Mouse (Mus musculus): ENCODE data around the gene Obox1. TPM values are rescaled to one million over a fixed set of nuclear protein-coding genes. Genes with fewer than 3 reads are reported as not detected.
"Not testable (repeated sequence)": the region's sequence is repeated elsewhere in the genome, so short reads cannot be mapped to it uniquely, and the experiment has no call there.

The Obox1 gene
- not detected in 2 replicates for polyA plus RNA-seq (2015; fragmentation: Nextera tagmentation; extraction: Ambion mirVana)

DNA sequence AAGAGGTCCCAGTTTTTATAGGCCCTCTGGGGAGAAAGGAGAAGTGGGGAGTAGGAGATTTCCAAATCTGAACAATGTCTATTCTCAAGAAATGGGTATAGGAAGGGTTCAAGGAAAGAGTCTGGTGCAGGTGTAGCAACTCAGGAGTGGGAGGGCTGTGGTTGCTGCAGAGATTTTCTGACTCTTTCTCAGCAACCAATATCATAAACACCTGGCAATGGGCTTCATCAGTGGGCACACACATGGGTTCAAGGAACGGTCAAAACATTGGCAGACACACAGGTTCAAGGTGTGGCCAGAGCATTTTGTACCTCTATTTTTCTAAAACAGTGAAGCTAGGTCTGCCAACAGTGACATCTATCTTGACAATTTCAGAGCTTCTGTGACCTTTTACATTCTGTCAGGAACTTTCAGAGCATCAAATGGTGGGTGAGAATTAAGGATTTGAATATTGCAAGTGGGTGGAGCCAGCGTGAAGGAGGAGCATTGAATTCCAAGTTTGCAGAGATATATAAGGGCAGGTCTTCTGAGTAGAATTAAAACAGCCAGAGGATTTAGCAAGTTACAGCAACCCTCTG lies at the start of gene Obox1, which contains the start of gene Obox2:
Obox1 (plus strand) TSS at position 528 of the 578 bp plus-strand sequence.
Obox2 (plus strand) TSS at position 301 of the 578 bp plus-strand sequence.
- WGBS = no CpG with 5 or more reads among the region's 2 CpGs
- H3K9ac ChIP-seq (ENCODE audit: low read depth, low read length); H3K9me3 ChIP-seq (ENCODE audit: control insufficient read depth); H3K27me3 ChIP-seq (replicated peaks; ENCODE audit: control insufficient read depth, insufficient read depth, low read length); H3K4me3 ChIP-seq (ENCODE audit: low read depth, low read length); H3K4me2 ChIP-seq (replicated peaks; ENCODE audit: low read depth); ATAC-seq; H3K4me1 ChIP-seq (replicated peaks; ENCODE audit: control insufficient read depth, insufficient read depth, low read length); H3K36me3 ChIP-seq (ENCODE audit: control insufficient read depth, insufficient read depth); H3K27ac ChIP-seq (ENCODE audit: low read depth, low read length): not testable (repeated sequence)

DNA sequence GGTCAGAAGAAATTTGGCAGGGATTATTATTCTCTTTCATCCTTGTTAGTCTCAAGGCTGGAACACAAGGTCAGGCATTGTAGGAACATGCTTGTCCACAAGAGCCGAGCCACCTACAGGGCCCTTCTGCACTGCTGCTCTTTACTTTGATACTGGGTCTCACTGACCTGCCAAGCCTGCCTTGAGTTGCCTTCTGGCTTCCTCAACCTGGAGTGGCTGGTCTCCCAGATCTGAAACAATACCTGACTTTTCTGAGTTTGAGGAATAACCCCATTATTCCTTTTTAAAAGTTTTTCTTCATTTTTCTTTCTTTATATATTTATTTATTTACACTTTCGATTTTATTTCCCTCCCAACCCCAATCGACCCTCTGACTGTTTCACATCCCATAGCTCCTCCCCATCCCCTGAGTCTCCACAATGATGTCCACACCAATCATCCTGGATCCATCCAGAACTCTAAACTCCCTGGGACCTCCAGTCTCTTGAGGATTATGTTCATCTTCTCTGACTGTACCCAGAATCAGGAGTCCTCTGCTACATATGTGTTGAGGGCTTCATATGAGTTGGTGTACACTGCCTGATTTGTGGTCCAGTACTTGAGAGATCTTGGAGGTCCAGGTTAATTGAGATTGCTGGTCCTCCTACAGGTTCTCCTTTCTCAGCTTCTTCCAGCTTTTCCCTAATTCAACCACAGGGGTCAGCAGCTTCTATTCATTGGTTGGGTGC lies 10.6 kb downstream of the Obox1 start:
- ATAC-seq; H3K27ac ChIP-seq (ENCODE audit: low read depth, low read length); H3K4me1 ChIP-seq (replicated peaks; ENCODE audit: control insufficient read depth, insufficient read depth, low read length); H3K9me3 ChIP-seq (ENCODE audit: control insufficient read depth); H3K27me3 ChIP-seq (replicated peaks; ENCODE audit: control insufficient read depth, insufficient read depth, low read length); H3K36me3 ChIP-seq (ENCODE audit: control insufficient read depth, insufficient read depth); H3K4me2 ChIP-seq (replicated peaks; ENCODE audit: low read depth); H3K9ac ChIP-seq (ENCODE audit: low read depth, low read length); H3K4me3 ChIP-seq (ENCODE audit: low read depth, low read length): not testable (repeated sequence)
- WGBS = 74% methylated on average over 3 of the region's 3 CpGs

DNA sequence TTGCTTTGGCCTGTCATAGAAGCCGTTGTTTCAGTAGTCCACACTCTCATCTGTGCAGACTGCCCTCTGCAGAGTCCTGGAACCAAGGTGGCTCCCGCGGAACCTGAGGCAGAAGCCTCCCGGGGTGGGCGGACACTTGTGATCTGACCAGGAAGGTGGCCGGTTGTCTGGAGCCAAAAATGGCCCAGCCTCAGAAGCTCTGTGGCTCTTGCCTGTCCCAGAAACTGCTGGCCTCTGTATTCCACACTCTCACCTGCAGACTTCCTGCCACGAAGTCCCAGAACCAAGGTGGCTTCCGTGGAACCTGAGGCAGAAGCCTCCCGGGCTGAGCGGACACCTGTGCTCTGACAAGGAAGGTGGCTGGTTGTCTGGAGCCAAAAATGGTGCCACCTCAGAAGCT lies 18.1 kb downstream of the Obox1 start:
- H3K9me3 ChIP-seq (ENCODE audit: control insufficient read depth) = peaks cover 11% of the 10 kb centered on the region; the same call in 1 of the 2 replicates
- H3K4me2 ChIP-seq (replicated peaks; ENCODE audit: low read depth); H3K9ac ChIP-seq (ENCODE audit: low read depth, low read length); ATAC-seq; H3K27ac ChIP-seq (ENCODE audit: low read depth, low read length); H3K36me3 ChIP-seq (ENCODE audit: control insufficient read depth, insufficient read depth); H3K4me3 ChIP-seq (ENCODE audit: low read depth, low read length); H3K4me1 ChIP-seq (replicated peaks; ENCODE audit: control insufficient read depth, insufficient read depth, low read length); H3K27me3 ChIP-seq (replicated peaks; ENCODE audit: control insufficient read depth, insufficient read depth, low read length): not testable (repeated sequence)
- WGBS = 82% methylated on average over 10 of the region's 10 CpGs

DNA sequence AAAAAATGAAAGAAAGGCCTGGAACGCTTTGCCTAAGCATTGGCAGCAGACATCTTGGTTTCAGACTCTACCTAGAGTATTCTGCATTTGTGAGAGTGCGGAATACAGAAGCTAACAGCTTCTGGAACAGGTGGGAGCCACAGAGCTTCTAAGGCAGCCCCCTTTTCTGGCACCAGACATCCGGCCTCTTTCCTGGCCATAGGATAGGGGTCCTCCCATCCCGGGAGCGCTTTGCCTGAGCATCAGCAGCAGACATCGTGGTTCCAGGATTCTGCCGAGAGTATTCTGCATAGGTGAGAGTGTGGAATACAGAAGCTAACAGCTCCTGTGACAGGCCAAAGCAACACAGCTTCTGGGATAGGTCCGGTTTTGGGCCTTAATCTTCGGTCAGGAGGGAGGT lies 29.3 kb downstream of the Obox1 start:
- H3K27ac ChIP-seq (ENCODE audit: low read depth, low read length); H3K27me3 ChIP-seq (replicated peaks; ENCODE audit: control insufficient read depth, insufficient read depth, low read length); ATAC-seq; H3K4me3 ChIP-seq (ENCODE audit: low read depth, low read length); H3K4me1 ChIP-seq (replicated peaks; ENCODE audit: control insufficient read depth, insufficient read depth, low read length); H3K4me2 ChIP-seq (replicated peaks; ENCODE audit: low read depth); H3K36me3 ChIP-seq (ENCODE audit: control insufficient read depth, insufficient read depth); H3K9ac ChIP-seq (ENCODE audit: low read depth, low read length); H3K9me3 ChIP-seq (ENCODE audit: control insufficient read depth): not testable (repeated sequence)
- WGBS = 82% methylated on average over 8 of the region's 9 CpGs

DNA sequence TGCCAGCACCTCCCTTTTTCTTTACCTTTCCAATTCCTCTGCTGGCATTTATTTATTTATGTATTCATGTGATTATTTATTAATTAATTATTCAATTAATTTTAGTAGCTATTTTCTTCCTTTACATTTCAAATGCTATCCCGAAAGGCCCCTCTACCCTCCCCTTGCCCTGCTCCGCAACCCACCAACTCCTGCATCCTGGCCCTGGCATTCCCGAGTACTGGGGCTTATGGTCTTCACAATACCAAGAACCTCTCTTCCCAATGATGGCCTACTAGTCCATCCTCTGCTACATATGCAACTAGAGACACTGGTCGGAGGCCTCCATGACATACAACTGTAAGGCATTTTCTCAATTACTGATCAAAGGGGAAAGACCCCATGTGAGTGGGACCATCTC lies 36.8 kb downstream of the Obox1 start:
- not testable (repeated sequence) for ATAC-seq; H3K4me3 ChIP-seq (ENCODE audit: low read depth, low read length); H3K27me3 ChIP-seq (replicated peaks; ENCODE audit: control insufficient read depth, insufficient read depth, low read length); H3K4me2 ChIP-seq (replicated peaks; ENCODE audit: low read depth); H3K36me3 ChIP-seq (ENCODE audit: control insufficient read depth, insufficient read depth); H3K9me3 ChIP-seq (ENCODE audit: control insufficient read depth); H3K27ac ChIP-seq (ENCODE audit: low read depth, low read length); H3K9ac ChIP-seq (ENCODE audit: low read depth, low read length); H3K4me1 ChIP-seq (replicated peaks; ENCODE audit: control insufficient read depth, insufficient read depth, low read length)
- 81% methylated on average over 3 of the region's 4 CpGs for WGBS

DNA sequence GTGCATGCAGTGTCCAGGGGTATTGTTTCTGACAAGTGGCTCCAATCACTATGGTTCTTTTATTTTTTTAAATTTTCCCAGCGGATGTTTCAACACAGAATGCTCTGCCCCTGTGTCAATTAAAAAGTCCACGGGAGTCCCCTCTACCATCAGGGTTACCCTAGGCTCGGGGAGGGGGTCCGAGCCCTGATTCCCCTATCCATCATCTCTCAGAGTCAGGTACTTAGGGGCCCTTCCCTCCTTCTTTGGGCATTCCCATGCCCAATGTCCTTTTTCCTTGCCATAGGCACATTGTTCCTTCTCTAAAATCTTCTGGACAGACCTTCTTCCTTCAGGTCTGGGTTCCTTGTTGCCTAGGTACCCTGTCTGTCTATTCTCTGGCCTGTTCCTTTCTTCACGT lies 120.7 kb downstream of the Obox1 start:
- H3K9ac ChIP-seq (ENCODE audit: low read depth, low read length); H3K9me3 ChIP-seq (ENCODE audit: control insufficient read depth); H3K4me1 ChIP-seq (replicated peaks; ENCODE audit: control insufficient read depth, insufficient read depth, low read length); H3K27ac ChIP-seq (ENCODE audit: low read depth, low read length); H3K27me3 ChIP-seq (replicated peaks; ENCODE audit: control insufficient read depth, insufficient read depth, low read length); ATAC-seq; H3K4me3 ChIP-seq (ENCODE audit: low read depth, low read length); H3K36me3 ChIP-seq (ENCODE audit: control insufficient read depth, insufficient read depth); H3K4me2 ChIP-seq (replicated peaks; ENCODE audit: low read depth): not testable (repeated sequence)
- 72% methylated on average over 5 of the region's 5 CpGs for WGBS

Other genes starting within 250 kb of the Obox1 start
- not detected in 2 replicates for gene Obox2, start 227 bp upstream of the Obox1 start, polyA plus RNA-seq (2015; fragmentation: Nextera tagmentation; extraction: Ambion mirVana)

Data from intestine, postnatal 0 days (tissue).